Mouse (Mus musculus) bone marrow, adult 2 months (tissue): ENCODE measurements at regions not wholly inside any gene's neighbourhood (a gene's known extent, or its start where the extent isn't known, plus 50 kb on each side); places are given as distances from the start of the nearest gene placed in this dataset.

Source experiments
- CTCF ChIP-seq: fragments of 200-500 bp; IDR thresholded peaks from 2 replicates; pipeline ENCODE4 v1.5.1; 2011; ENCODE audit warnings: low read length, control low read depth; ENCODE audit not compliant: control insufficient read depth, insufficient read depth
- POLR2A ChIP-seq: fragments of 200-500 bp; IDR thresholded peaks from 2 replicates; pipeline ENCODE4 v1.6.1; 2011; ENCODE audit warnings: low read depth, mild to moderate bottlenecking, control low read depth, low read length, borderline replicate concordance; ENCODE audit not compliant: control insufficient read depth

DNA sequence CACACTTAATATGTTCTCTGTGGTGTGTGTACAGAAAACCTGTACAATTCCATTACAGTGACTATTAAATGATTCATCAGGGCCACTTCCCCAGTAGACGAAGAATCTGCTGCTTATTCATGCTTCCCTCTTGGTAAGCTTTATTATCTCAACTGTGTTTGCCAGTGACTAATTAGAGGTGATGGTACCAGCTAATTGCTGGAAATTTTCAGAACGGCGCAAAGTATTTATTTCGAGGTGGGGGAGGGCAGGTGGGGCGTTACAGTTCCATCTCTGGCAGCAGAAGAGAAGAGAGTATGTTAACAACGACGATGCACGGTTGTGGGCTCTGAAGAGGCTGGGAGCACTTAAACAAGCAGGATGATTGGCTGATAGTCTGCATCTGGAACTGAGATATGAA, 96.1 kb upstream of the Rad23b start:
- TF ChIP-seq CTCF: no peak
- no peak for TF ChIP-seq POLR2A
